Mouse (Mus musculus): ENCODE measurements around the gene Rasgef1b. TPM values are rescaled to one million over a fixed set of nuclear protein-coding genes. Genes with fewer than 3 reads are reported as not detected.

Gene Rasgef1b
- polyA plus RNA-seq, 1 experiment from 2014 or later, result 9.0 TPM

GRCm38 (mm10) chr5:99587589-99587988 is 141.3 kb downstream of the Rasgef1b start:
- no peak for DNase-seq (ENCODE audit: low spot score)
- H3K36me3 ChIP-seq, result no peaks in the 10 kb centered on the region
- no peaks in the 10 kb centered on the region for H3K4me1 ChIP-seq
- H3K27me3 ChIP-seq (ENCODE audit: low read depth, poor library complexity, severe bottlenecking), result peaks cover 21% of the 10 kb centered on the region
- no peak overlapping the region for H3K27ac ChIP-seq (replicated peaks)
- H3K9me3 ChIP-seq (replicated peaks), result no peaks in the 10 kb centered on the region
- WGBS, result 79% methylated on average over 4 of the region's 4 CpGs
- no peak overlapping the region for H3K4me3 ChIP-seq

- Histone ChIP-seq H3K4me1 (peaks cover 2% of the 10 kb centered on the region; the same call in 1 of the 2 replicates), H3K27me3 (ENCODE audit: low read depth, poor library complexity, severe bottlenecking) (peaks cover 23% of the 10 kb centered on the region), H3K27ac (replicated peaks) (no peak overlapping the region), H3K4me3 (no peak overlapping the region), H3K9me3 (replicated peaks) (no peaks in the 10 kb centered on the region), H3K36me3 (no peaks in the 10 kb centered on the region)
- 93% methylated on average over 6 of the region's 6 CpGs for WGBS
- DNase-seq (ENCODE audit: low spot score), result no peak
Observed at GRCm38 (mm10) chr5:99586287-99586686, 142.6 kb downstream of the Rasgef1b start.

GRCm38 (mm10) chr5:99585166-99585898 is 143.5 kb downstream of the Rasgef1b start:
- WGBS, result 88% methylated on average over 5 of the region's 5 CpGs
- Histone ChIP-seq H3K4me1 (peaks cover 2% of the 10 kb centered on the region; the same call in 1 of the 2 replicates), H3K4me3 (no peak overlapping the region), H3K27ac (replicated peaks) (no peak overlapping the region), H3K36me3 (no peaks in the 10 kb centered on the region), H3K9me3 (replicated peaks) (no peaks in the 10 kb centered on the region), H3K27me3 (ENCODE audit: low read depth, poor library complexity, severe bottlenecking) (peaks cover 22% of the 10 kb centered on the region)
- no peak for DNase-seq (ENCODE audit: low spot score)

GRCm38 (mm10) chr5:99584266-99584665 is 144.6 kb downstream of the Rasgef1b start:
- Histone ChIP-seq H3K27ac (replicated peaks) (no peak overlapping the region), H3K4me3 (no peak overlapping the region), H3K36me3 (no peaks in the 10 kb centered on the region), H3K9me3 (replicated peaks) (no peaks in the 10 kb centered on the region), H3K4me1 (peaks cover 2% of the 10 kb centered on the region; the same call in 1 of the 2 replicates), H3K27me3 (ENCODE audit: low read depth, poor library complexity, severe bottlenecking) (peaks cover 23% of the 10 kb centered on the region)
- no peak for DNase-seq (ENCODE audit: low spot score)
- WGBS, result 86% methylated on average over 9 of the region's 9 CpGs

GRCm38 (mm10) chr5:99582055-99582454 is 146.8 kb downstream of the Rasgef1b start:
- WGBS, result 52% methylated on average over 5 of the region's 5 CpGs
- Histone ChIP-seq H3K4me3 (no peak overlapping the region), H3K36me3 (no peaks in the 10 kb centered on the region), H3K9me3 (replicated peaks) (no peaks in the 10 kb centered on the region), H3K4me1 (peaks cover 2% of the 10 kb centered on the region; the same call in 1 of the 2 replicates), H3K27me3 (ENCODE audit: low read depth, poor library complexity, severe bottlenecking) (peaks cover 34% of the 10 kb centered on the region), H3K27ac (replicated peaks) (no peak overlapping the region)
- DNase-seq (ENCODE audit: low spot score), result no peak

- 5% methylated on average over 4 of the region's 4 CpGs for WGBS
- DNase-seq (ENCODE audit: low spot score), result peak; percentile 59
Observed at GRCm38 (mm10) chr5:99578692-99579091, 150.2 kb downstream of the Rasgef1b start.

GRCm38 (mm10) chr5:99575897-99576296 is 153.0 kb downstream of the Rasgef1b start:
- H3K27ac ChIP-seq (replicated peaks), result no peak overlapping the region
- no peak for DNase-seq (ENCODE audit: low spot score)
- H3K9me3 ChIP-seq (replicated peaks), result no peaks in the 10 kb centered on the region
- peaks cover 8% of the 10 kb centered on the region for H3K4me1 ChIP-seq
- no peak overlapping the region for H3K4me3 ChIP-seq
- H3K36me3 ChIP-seq, result no peaks in the 10 kb centered on the region
- peaks cover 78% of the 10 kb centered on the region for H3K27me3 ChIP-seq (ENCODE audit: low read depth, poor library complexity, severe bottlenecking)
- WGBS, result 87% methylated on average over 8 of the region's 8 CpGs

More at GRCm38 (mm10) chr5:99578692-99579091, 150.2 kb downstream of the Rasgef1b start:
- Histone ChIP-seq H3K27ac (replicated peaks) (no peak overlapping the region), H3K9me3 (replicated peaks) (no peaks in the 10 kb centered on the region), H3K27me3 (ENCODE audit: low read depth, poor library complexity, severe bottlenecking) (peaks cover 61% of the 10 kb centered on the region), H3K36me3 (no peaks in the 10 kb centered on the region), H3K4me3 (no peak overlapping the region), H3K4me1 (peaks cover 2% of the 10 kb centered on the region; the same call in 1 of the 2 replicates)

- WGBS, result 81% methylated on average over 8 of the region's 8 CpGs
- Histone ChIP-seq H3K27ac (replicated peaks) (no peak overlapping the region), H3K9me3 (replicated peaks) (no peaks in the 10 kb centered on the region), H3K27me3 (ENCODE audit: low read depth, poor library complexity, severe bottlenecking) (peaks cover 78% of the 10 kb centered on the region), H3K4me3 (no peak overlapping the region), H3K4me1 (peaks cover 14% of the 10 kb centered on the region), H3K36me3 (no peaks in the 10 kb centered on the region)
- DNase-seq (ENCODE audit: low spot score), result no peak
Observed at GRCm38 (mm10) chr5:99564501-99565323, 164.2 kb downstream of the Rasgef1b start.

GRCm38 (mm10) chr5:99562096-99562495 is 166.8 kb downstream of the Rasgef1b start:
- WGBS, result 80% methylated on average over 6 of the region's 6 CpGs
- H3K27ac ChIP-seq (replicated peaks), result no peak overlapping the region
- H3K27me3 ChIP-seq (ENCODE audit: low read depth, poor library complexity, severe bottlenecking), result peaks cover 83% of the 10 kb centered on the region
- no peak for DNase-seq (ENCODE audit: low spot score)
- H3K9me3 ChIP-seq (replicated peaks), result no peaks in the 10 kb centered on the region
- H3K4me3 ChIP-seq, result no peak overlapping the region
- peaks cover 35% of the 10 kb centered on the region for H3K4me1 ChIP-seq
- H3K36me3 ChIP-seq, result no peaks in the 10 kb centered on the region

GRCm38 (mm10) chr5:99559814-99560213 is 169.1 kb downstream of the Rasgef1b start:
- peak; percentile 48 for DNase-seq (ENCODE audit: low spot score)

GRCm38 (mm10) chr5:99558231-99558630 is 170.6 kb downstream of the Rasgef1b start:
- H3K9me3 ChIP-seq (replicated peaks), result no peaks in the 10 kb centered on the region
- no peaks in the 10 kb centered on the region for H3K36me3 ChIP-seq
- H3K4me1 ChIP-seq, result peaks cover 35% of the 10 kb centered on the region
- WGBS, result 30% methylated on average over 9 of the region's 9 CpGs
- peak; percentile 66 for DNase-seq (ENCODE audit: low spot score)
- no peak overlapping the region for H3K4me3 ChIP-seq
- H3K27me3 ChIP-seq (ENCODE audit: low read depth, poor library complexity, severe bottlenecking), result peaks cover 97% of the 10 kb centered on the region
- H3K27ac ChIP-seq (replicated peaks), result no peak overlapping the region

More at GRCm38 (mm10) chr5:99559814-99560213, 169.1 kb downstream of the Rasgef1b start:
- peaks cover 35% of the 10 kb centered on the region for H3K4me1 ChIP-seq
- H3K9me3 ChIP-seq (replicated peaks), result no peaks in the 10 kb centered on the region
- peaks cover 97% of the 10 kb centered on the region for H3K27me3 ChIP-seq (ENCODE audit: low read depth, poor library complexity, severe bottlenecking)
- no peak overlapping the region for H3K27ac ChIP-seq (replicated peaks)
- WGBS, result 5% methylated on average over 3 of the region's 3 CpGs
- no peaks in the 10 kb centered on the region for H3K36me3 ChIP-seq
- no peak overlapping the region for H3K4me3 ChIP-seq

- H3K4me3 ChIP-seq, result no peak overlapping the region
- 71% methylated on average over 7 of the region's 7 CpGs for WGBS
- H3K27ac ChIP-seq (replicated peaks), result no peak overlapping the region
- H3K4me1 ChIP-seq, result peaks cover 2% of the 10 kb centered on the region; the same call in 1 of the 2 replicates
- no peak for DNase-seq (ENCODE audit: low spot score)
- H3K36me3 ChIP-seq, result no peaks in the 10 kb centered on the region
- no peaks in the 10 kb centered on the region for H3K9me3 ChIP-seq (replicated peaks)
- peaks cover 80% of the 10 kb centered on the region for H3K27me3 ChIP-seq (ENCODE audit: low read depth, poor library complexity, severe bottlenecking)
Observed at GRCm38 (mm10) chr5:99552645-99553044, 176.2 kb downstream of the Rasgef1b start.
